16 mouse cellular contexts compared by ENCODE assay signal in the genomic region with DNA sequence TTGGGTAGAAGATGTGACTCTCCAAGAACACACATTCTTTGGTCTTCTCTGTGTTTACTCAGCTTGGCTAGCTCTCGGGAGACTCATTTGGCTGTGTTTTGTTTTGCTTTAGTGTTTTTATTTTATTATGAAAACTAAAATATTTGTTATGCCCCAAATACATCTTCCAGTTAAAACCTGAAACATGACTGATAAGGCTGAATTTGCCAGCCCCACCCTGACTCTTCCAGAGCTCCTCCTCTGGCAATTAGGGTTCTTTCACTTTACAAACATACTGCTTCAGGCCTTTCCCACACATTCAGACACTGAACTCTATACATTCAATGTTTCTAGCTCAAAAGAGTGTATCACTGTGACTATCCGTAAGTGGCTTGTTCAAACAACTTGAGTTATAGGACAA. TPM values are rescaled to one million over a fixed set of nuclear protein-coding genes. Genes with fewer than 3 reads are reported as not detected.
"Had no signal": no experiment of that assay in that cellular context is flagged by ENCODE, and none has a peak within 500 bp of the region (broad histone marks: within the 10 kb centered on the region; RNA-seq: fewer than 3 reads in every experiment).

No protein-coding gene starts in this region.

- H3K9me3 ChIP-seq: kidney, embryonic 15.5 days; limb, embryonic 13.5 days; midbrain, embryonic 12.5 days; neural tube, embryonic 13.5 days had no signal

- DNase-seq: kidney, adult 2 months; kidney, postnatal 14 days; left cerebral cortex, postnatal 4 days; lung, adult 18-20 months; retina, postnatal 1 day; right cerebral cortex, postnatal 4 days; thymus, postnatal 14 days had no signal

- H3K27ac ChIP-seq: kidney, embryonic 15.5 days; limb, embryonic 13.5 days; midbrain, embryonic 12.5 days; neural tube, embryonic 13.5 days; stomach, postnatal 0 days had no signal

- ATAC-seq: midbrain, embryonic 16.5 days had no signal

- H3K9ac ChIP-seq: kidney, embryonic 15.5 days; limb, embryonic 13.5 days; midbrain, embryonic 12.5 days; neural tube, embryonic 13.5 days had no signal

- H3K4me3 ChIP-seq: kidney, embryonic 15.5 days; limb, embryonic 13.5 days; midbrain, embryonic 12.5 days; neural tube, embryonic 13.5 days had no signal

- H3K27me3 ChIP-seq: kidney, embryonic 15.5 days; limb, embryonic 13.5 days; midbrain, embryonic 12.5 days; neural tube, embryonic 13.5 days had no signal

- H3K4me2 ChIP-seq: kidney, embryonic 15.5 days; limb, embryonic 13.5 days; midbrain, embryonic 12.5 days; neural tube, embryonic 13.5 days had no signal

RNA-seq across cellular contexts. Expression of a gene that starts 36.5 kb away (rescaled TPM):
- total RNA-seq: left cerebral cortex, postnatal 10 days; megakaryocyte-erythroid progenitor cell, adult 5-6 weeks had no signal
- polyA plus RNA-seq: large intestine, adult 2 months; midbrain, embryonic 12.5 days; midbrain, embryonic 16.5 days; neural tube, embryonic 13.5 days; stomach, postnatal 0 days had no signal
